Mouse (Mus musculus) Patski (cell line): ENCODE results near the gene Polg. TPM values are rescaled to one million over a fixed set of nuclear protein-coding genes. Genes with fewer than 3 reads are reported as not detected.

ENCODE experiments used
- ATAC-seq: fragments of 100-300 bp; one replicate; pipeline ENCODE4 v1.8.0; 2021
- CTCF ChIA-PET: fragments of 350-600 bp; sonication (Branson Sonifier 250); formaldehyde crosslinking; loops from one replicate; lab custom pipeline; 2022; ENCODE audit warnings: inconsistent platforms; lab: Charles Lee
- POLR2A ChIA-PET: fragments of 350-600 bp; sonication (Branson Sonifier 250); formaldehyde crosslinking; loops from one replicate; lab custom pipeline; 2022; ENCODE audit warnings: antibody characterized with exemption, inconsistent platforms; lab: Charles Lee
- DNase-seq: peaks from one replicate; pipeline ENCODE4 v3.0.0-alpha.2; 2011; ENCODE audit warnings: low read depth, low spot score
- H3K27me3 ChIP-seq: fragments of 371-371 bp; one replicate; pipeline ENCODE4 v1.5.1; 2021
- CTCF ChIP-seq: fragments of 100-300 bp; IDR thresholded peaks from one replicate; pipeline ENCODE4 v1.5.1; 2021
- in situ Hi-C: fragments of 300-500 bp; cut with MboI; formaldehyde crosslinking; loops from 3 replicates; pipeline ENCODE4 v1.11.1; 2018; ENCODE audit warnings: low pct_unique_long_range_greater_than_20kb, mixed read lengths
- polyA plus RNA-seq: library from polyadenylated mRNA; unstranded; gene quantifications from one replicate; pipeline ENCODE4 v1.2.3, GENCODE M21; 2021

Gene Polg
- polyA plus RNA-seq, 1 experiment from 2014 or later: 74.8 TPM

DNA sequence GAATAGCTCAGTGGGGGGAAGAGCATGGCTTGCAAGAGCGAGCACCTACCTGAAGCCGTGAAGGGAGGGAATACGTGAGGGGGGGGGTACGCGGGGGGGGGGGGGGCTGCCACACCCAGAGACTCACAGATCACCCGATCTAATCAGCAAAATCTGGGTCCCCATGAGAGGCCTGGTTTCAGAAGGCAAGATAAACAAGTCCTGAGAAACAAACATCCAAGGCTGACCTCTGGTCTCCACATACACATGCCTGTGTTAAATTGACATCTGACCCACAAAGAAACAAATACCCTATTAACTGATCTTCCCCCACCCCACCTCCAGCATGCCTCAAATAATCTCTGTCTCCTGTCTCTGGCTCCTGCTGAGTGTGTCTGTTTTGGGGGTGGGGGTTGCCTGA is 1.8 kb upstream of the Polg start:
- in situ Hi-C loops: loop anchor here (5.0 to 10.0 kb wide), 3 partner anchors 91 to 553 kb away; partner anchors contain the start of gene Isg20
- ChIA-PET CTCF (no interaction called here), POLR2A (no interaction called here)
- no peaks in the 10 kb centered on the region for H3K27me3 ChIP-seq
- DNase-seq (no peak), ATAC-seq (no peak)
- no peak for TF ChIP-seq CTCF

DNA sequence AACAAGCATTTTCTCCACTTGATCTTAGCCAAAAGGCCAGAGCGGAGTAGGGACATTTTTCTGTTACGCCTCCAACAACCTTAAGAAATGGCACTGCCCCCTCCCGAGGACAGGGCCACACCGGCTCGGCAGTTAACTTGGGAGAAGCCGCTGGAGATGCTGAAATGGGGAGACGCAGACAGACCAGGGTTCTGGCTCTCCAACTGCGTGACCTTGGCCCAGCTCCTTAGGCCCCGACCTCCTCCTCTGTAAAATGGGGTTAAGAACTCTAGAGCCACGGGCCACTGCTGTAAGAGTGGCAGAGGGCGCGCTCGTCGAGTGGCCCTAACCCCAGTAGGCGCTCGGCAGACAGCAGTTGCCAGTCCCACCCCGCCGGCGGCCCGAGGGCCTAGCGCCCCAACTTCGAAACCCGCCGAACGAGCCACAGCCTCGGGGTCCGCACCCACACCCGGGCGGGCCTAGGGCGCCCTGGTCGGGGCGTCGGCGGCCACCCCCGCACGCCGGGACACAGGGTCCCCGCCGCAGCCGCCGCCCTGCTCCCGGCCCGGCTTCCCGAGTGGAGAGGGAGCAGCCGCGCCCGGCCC is 609 bp downstream of the Polg start:
- H3K27me3 ChIP-seq: no peaks in the 10 kb centered on the region
- DNase-seq: no peak
- POLR2A ChIA-PET: interaction anchor here (1.2 kb wide), 1 partner anchor 9 kb away, joined by 4 read pairs; no protein-coding TSS in a partner anchor
- peak; percentile 27 for ATAC-seq
- in situ Hi-C loops: loop anchor here (5.0 to 10.0 kb wide), 3 partner anchors 88 to 551 kb away; partner anchors contain the start of gene Isg20
- CTCF ChIA-PET: no interaction called here
- TF ChIP-seq CTCF: no peak

DNA sequence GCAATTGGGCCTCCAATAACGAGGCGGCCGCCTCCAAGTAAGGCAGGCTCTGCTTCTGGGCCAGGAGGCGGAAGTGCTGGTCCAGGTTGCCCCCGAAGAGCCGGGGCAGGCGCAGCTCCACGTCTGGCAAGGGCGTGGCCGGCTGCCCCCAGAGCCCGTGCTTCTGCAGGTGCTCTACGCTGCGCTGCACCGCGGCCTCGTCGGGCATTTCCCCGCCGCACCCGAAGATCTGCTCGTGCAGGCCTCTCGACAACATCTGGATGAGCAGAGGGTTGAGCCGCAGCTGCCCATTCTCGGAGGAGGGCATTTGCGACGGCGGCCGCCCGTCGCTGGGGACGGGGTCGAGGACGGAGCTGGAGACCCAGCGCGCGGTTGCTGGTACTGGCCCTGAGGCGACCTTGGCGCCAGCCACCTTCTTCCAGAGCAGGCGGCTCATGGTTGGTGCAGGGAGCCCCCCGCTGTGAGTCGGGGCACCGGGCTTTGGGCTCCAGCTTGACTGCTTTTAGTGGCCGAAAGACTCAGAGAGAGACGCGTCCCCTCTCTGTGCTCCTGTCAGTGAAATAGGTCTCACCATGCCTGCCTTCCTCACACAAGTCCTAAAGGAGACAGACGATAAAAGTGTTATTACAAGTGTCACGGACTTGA is 1.3 kb downstream of the Polg start:
- TF ChIP-seq CTCF: no peak
- H3K27me3 ChIP-seq: no peaks in the 10 kb centered on the region
- ChIA-PET POLR2A (interaction anchor here (1.2 kb wide), 1 partner anchor 9 kb away, joined by 4 read pairs; no protein-coding TSS in a partner anchor), CTCF (no interaction called here)
- DNase-seq (no peak), ATAC-seq (no peak)
- in situ Hi-C loops: loop anchor here (5.0 to 10.0 kb wide), 3 partner anchors 88 to 550 kb away; partner anchors contain the start of gene Isg20

DNA sequence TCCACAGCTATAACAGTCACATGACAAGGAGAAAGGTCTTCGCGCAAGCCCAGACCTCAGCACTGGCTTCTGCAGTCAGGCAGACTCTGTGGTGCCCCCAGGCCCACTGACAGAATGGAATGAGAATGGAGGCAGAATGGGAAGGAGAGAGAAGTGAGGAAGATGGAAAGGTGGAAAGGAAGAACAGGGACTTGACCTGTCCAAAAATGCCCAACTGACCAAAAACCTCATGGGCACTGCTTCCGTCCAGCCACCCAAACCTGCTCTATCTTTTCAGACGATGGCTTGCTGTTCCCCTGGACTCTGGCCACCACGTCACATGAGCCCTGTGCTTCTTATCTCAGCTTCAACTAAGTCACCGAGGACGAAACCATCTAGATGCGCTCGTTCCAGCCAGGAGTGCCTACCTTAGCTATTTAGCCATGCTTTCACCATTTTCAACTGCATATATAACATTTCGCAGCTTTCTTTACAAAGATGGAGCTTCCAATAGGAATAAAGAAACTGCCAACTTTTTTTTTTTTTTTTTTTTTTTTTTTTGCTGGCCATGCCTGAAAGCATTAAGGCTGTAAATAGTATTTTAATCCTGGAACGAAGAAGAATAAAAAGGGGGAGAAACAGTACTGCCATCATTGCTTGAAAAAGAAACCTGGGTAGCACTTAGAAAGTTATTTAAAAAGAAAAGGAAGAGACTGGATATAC is 2.6 kb downstream of the Polg start:
- no peak for ATAC-seq
- no peaks in the 10 kb centered on the region for H3K27me3 ChIP-seq
- POLR2A ChIA-PET: interaction anchor here (0.6 to 1.4 kb wide), 3 partner anchors 12 to 98 kb away, joined by 3 to 6 read pairs (median 4); no protein-coding TSS in a partner anchor
- in situ Hi-C loops: loop anchor here (10.0 kb wide), 2 partner anchors 219 to 549 kb away; partner anchors contain the start of gene Isg20
- no peak for TF ChIP-seq CTCF
- no peak for DNase-seq
- CTCF ChIA-PET: interaction anchor here (0.8 to 1.3 kb wide), 2 partner anchors 8 to 15 kb away, joined by 3 read pairs; no protein-coding TSS in a partner anchor

DNA sequence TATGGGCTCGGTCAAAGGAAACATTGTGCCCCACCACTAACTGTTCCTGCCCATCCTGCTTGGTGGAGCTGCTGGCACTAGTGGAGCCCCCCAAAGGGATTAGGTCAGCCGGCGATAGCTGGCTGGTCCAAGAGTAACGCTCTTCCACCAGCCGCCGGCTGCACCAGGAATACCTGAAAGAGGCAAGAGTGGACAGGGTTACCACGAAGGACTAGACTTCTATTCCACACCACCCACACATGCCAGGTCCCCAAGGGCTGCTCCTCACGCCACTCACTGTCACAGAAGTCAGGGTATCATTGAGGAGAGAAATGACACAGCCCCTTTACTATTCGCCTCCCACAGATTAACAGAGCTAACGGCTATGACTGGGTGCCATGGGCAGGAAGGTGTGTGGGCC is 4.4 kb downstream of the Polg start:
- TF ChIP-seq CTCF: no peak
- CTCF ChIA-PET: no interaction called here
- DNase-seq: no peak
- no peaks in the 10 kb centered on the region for H3K27me3 ChIP-seq
- POLR2A ChIA-PET: no interaction called here
- ATAC-seq: no peak
- in situ Hi-C loops: loop anchor here (10.0 kb wide), 2 partner anchors 217 to 547 kb away; partner anchors contain the start of gene Isg20

DNA sequence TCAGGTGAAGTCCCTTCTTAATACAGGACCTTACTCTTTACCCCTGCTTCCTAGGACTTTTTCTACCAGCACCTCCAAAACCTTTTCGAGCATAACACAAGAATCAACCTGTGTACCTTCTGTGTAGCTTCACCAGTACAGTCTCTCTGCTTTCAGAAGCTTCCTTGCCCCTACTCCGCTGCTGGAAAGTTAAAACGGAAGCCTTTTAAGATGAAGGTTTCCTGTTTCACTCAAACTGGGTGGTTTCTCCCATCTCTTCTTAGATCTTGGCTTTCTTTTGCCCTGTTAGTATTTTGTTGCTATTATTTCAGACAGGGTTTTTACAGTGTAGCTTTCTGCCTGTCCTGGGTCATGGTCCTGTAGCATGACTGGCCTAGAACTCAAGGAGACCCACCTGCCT is 18.7 kb downstream of the Polg start:
- no peaks in the 10 kb centered on the region for H3K27me3 ChIP-seq
- in situ Hi-C loops: no loop called here
- TF ChIP-seq CTCF: no peak
- ChIA-PET POLR2A (interaction anchor here (0.7 kb wide), 1 partner anchor 8 kb away, joined by 3 read pairs; no protein-coding TSS in a partner anchor), CTCF (interaction anchor here (1.2 kb wide), 1 partner anchor 15 kb away, joined by 3 read pairs; no protein-coding TSS in a partner anchor)
- ATAC-seq (no peak), DNase-seq (no peak)

DNA sequence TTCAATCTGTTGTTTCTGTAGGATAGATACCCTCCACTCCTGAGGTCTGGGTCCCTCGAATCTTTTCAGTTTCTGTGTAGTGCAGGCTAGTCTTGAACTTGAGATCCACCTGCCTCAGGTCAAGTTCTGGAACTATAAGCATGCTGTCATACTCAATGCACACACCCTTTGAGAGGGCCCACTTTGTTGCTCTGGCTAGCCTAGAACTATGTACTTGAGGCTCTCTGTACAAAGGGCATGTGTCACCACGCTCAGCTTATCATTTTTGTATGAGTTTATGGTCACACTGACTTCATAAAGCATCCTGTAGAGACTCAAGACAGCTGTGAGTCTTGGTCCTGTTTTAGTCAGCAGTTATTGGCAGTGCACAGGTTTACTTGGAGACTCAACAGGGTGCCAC is 19.1 kb downstream of the Polg start:
- in situ Hi-C loops: no loop called here
- H3K27me3 ChIP-seq: no peaks in the 10 kb centered on the region
- no peak for ATAC-seq
- POLR2A ChIA-PET: no interaction called here
- CTCF ChIA-PET: no interaction called here
- no peak for DNase-seq
- no peak for TF ChIP-seq CTCF

DNA sequence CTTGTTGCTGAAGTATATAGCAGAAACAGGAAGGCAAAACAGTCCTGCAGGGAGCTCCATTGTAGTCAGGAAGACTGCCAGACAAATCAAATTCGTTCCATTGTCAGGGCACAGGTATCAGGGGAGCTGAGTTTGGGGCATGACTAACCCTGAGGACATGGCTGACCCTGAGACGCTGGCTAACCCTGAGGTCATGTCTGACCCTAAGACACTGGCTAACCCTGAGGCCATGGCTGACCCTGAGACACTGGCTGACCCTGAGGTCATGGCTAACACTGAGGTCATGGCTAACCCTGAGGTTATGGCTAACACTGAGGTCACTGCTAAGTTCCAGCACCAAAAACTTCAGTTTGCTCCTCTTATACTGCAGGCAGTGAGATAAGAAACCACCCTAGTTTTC is 26.1 kb downstream of the Polg start:
- TF ChIP-seq CTCF: no peak
- CTCF ChIA-PET: no interaction called here
- in situ Hi-C loops: no loop called here
- ATAC-seq (no peak), DNase-seq (no peak)
- POLR2A ChIA-PET: no interaction called here
- no peaks in the 10 kb centered on the region for H3K27me3 ChIP-seq

DNA sequence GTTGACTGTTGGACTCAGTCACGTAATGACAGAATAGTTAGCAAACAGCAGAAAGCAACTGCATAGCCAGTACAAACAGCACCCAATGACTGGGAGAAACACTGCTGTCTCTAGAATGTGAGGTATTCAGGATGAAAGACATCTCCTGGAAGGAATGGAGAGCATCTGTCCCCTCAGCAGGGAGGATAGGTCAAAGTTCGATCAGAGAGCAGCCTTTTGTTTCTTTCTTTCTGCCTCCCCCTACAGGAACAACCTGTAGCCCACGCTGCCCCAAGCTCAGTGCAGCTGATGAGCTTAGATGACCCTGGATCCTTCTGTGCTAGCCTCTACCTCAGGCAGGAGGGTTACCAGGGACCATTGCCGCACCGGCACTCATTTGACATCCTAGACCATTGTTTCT is 37.9 kb downstream of the Polg start:
- in situ Hi-C loops: no loop called here
- POLR2A ChIA-PET: no interaction called here

DNA sequence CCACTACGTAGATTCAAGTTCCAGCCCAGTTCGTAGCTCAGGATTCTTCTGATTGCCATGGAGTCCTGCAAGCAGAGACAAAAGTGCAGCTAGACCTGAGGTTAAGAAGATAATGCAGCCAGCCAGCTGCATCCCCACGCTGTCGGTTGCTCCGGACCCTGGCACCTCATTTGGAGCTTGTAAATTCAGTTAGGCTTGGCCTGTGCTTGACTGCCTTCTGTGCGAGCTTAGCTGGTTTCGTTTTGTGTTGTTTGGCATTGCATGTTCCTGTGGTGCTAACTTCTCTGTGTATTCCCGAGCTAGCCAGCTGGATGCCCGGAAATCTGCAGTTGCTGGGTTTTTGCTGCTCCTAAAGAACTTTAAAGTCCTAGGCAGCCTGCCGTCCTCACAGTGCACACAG is 40.4 kb downstream of the Polg start:
- no peak for ATAC-seq
- no peak for DNase-seq
- in situ Hi-C loops: no loop called here
- ChIA-PET CTCF (interaction anchor here (0.9 to 2.5 kb wide), 2 partner anchors 17 to 28 kb away, joined by 3 to 5 read pairs; no protein-coding TSS in a partner anchor), POLR2A (no interaction called here)
- TF ChIP-seq CTCF: no peak
- H3K27me3 ChIP-seq: no peaks in the 10 kb centered on the region

More for the DNA sequence above, 37.9 kb downstream of the Polg start:
- TF ChIP-seq CTCF: no peak
- DNase-seq (no peak), ATAC-seq (no peak)
- H3K27me3 ChIP-seq: no peaks in the 10 kb centered on the region
- CTCF ChIA-PET: no interaction called here
